Mouse (Mus musculus) MEL (cell line): ENCODE measurements at regions not wholly inside any gene's neighbourhood (a gene's known extent, or its start where the extent isn't known, plus 50 kb on each side); places are given as distances from the start of the nearest gene placed in this dataset.
A peak's percentile ranks its signal among the peaks of the same experiment; 100 is the strongest.

Experiments
- CTCF ChIP-seq, 3 experiments: IDR thresholded peaks in 2 of 3; conservative IDR thresholded peaks in 1 of 3; 2 replicates each; pipeline ENCODE4 v1.5.1; 2011 to 2012; ENCODE audit warnings: low read length in 3 of 3, low read depth in 2 of 3, mild to moderate bottlenecking in 2 of 3, improper control_type of control experiment in 1 of 3, inconsistent platforms in 1 of 3, mixed read lengths in 1 of 3, moderate library complexity in 1 of 3; ENCODE audit not compliant: control insufficient read depth in 1 of 3, insufficient read depth in 1 of 3, poor library complexity in 1 of 3, severe bottlenecking in 1 of 3
- ELF1 ChIP-seq: IDR thresholded peaks from 2 replicates; pipeline ENCODE4 v1.6.1; 2014; ENCODE audit warnings: low read depth, mild to moderate bottlenecking, inconsistent platforms, low read length, improper control_type of control experiment, moderate library complexity
- EP300 ChIP-seq, 2 experiments: IDR thresholded peaks; 2 replicates each; pipeline ENCODE4 v1.6.1; 2011; ENCODE audit warnings: improper control_type of control experiment in 2 of 2, low read length in 2 of 2, low read depth in 1 of 2, mild to moderate bottlenecking in 1 of 2
- GATA1 ChIP-seq: IDR thresholded peaks from 2 replicates; pipeline ENCODE4 v1.6.1; 2011; ENCODE audit warnings: low read depth, low read length, improper control_type of control experiment
- HCFC1 ChIP-seq: IDR thresholded peaks from 2 replicates; pipeline ENCODE4 v1.6.1; 2012; ENCODE audit warnings: low read depth, mild to moderate bottlenecking, inconsistent platforms, low read length, improper control_type of control experiment, moderate library complexity
- KAT2A ChIP-seq: conservative IDR thresholded peaks from 2 replicates; pipeline ENCODE4 v1.6.1; 2012; ENCODE audit warnings: low read depth, low read length, improper control_type of control experiment, inconsistent platforms
- MAX ChIP-seq: IDR thresholded peaks from 2 replicates; pipeline ENCODE4 v1.6.1; 2011; ENCODE audit warnings: low read length, improper control_type of control experiment
- MAZ ChIP-seq: IDR thresholded peaks from 2 replicates; pipeline ENCODE4 v1.6.1; 2012; ENCODE audit warnings: low read depth, mild to moderate bottlenecking, inconsistent platforms, low read length, improper control_type of control experiment
- NELFE ChIP-seq: IDR thresholded peaks from 2 replicates; pipeline ENCODE4 v1.6.1; 2011; ENCODE audit warnings: low read depth, low read length, improper control_type of control experiment
- POLR2A ChIP-seq, 2 experiments: IDR thresholded peaks; 2 replicates each; pipeline ENCODE4 v1.6.1; 2011 to 2012; ENCODE audit warnings: low read length in 2 of 2, mild to moderate bottlenecking in 2 of 2, control low read depth in 1 of 2, improper control_type of control experiment in 1 of 2, low read depth in 1 of 2, moderate library complexity in 1 of 2; ENCODE audit not compliant: control insufficient read depth in 1 of 2, insufficient read depth in 1 of 2, poor library complexity in 1 of 2
- POLR2AphosphoS5 ChIP-seq: IDR thresholded peaks from 2 replicates; pipeline ENCODE4 v1.6.1; 2012; ENCODE audit warnings: low read depth, borderline replicate concordance, mild to moderate bottlenecking, inconsistent platforms, low read length, moderate library complexity, mixed read lengths
- RAD21 ChIP-seq: IDR thresholded peaks from 2 replicates; pipeline ENCODE4 v1.6.1; 2011; ENCODE audit warnings: mild to moderate bottlenecking, low read depth, low read length, improper control_type of control experiment
- SIN3A ChIP-seq: IDR thresholded peaks from 2 replicates; pipeline ENCODE4 v1.6.1; 2012; ENCODE audit warnings: low read length, improper control_type of control experiment, inconsistent platforms
- USF2 ChIP-seq, 2 experiments: IDR thresholded peaks; 2 replicates each; pipeline ENCODE4 v1.6.1; 2011 to 2012; ENCODE audit warnings: improper control_type of control experiment in 2 of 2, low read length in 2 of 2, borderline replicate concordance in 1 of 2, inconsistent platforms in 1 of 2, low read depth in 1 of 2, mild to moderate bottlenecking in 1 of 2; ENCODE audit not compliant: insufficient read depth in 1 of 2

GRCm38 (mm10) chrX:131422811-131423210 is 1673.3 kb downstream of the Diaph2 start:
- TF ChIP-seq CTCF (IDR thresholded peaks at IDR 0.05 in 2 of 3, conservative IDR thresholded peaks at IDR 0.05 in 1 of 3; ENCODE audit: control insufficient read depth in 1 of 3, insufficient read depth in 1 of 3, low read depth in 2 of 3, low read length in 3 of 3, poor library complexity in 1 of 3, severe bottlenecking in 1 of 3) (no peak), GATA1 (peak; percentile 66), POLR2A (IDR thresholded peaks at IDR 0.05; ENCODE audit: control insufficient read depth in 1 of 2, insufficient read depth in 1 of 2, low read depth in 1 of 2, low read length in 2 of 2, poor library complexity in 1 of 2) (no peak), KAT2A (no peak), RAD21 (no peak), ELF1 (no peak), NELFE (no peak), POLR2AphosphoS5 (no peak), MAX (no peak), MAZ (no peak), EP300 (IDR thresholded peaks at IDR 0.05; ENCODE audit: low read depth in 1 of 2, low read length in 2 of 2) (peak; percentile 49 to 74; a peak in 3 of 4 replicates), USF2 (IDR thresholded peaks at IDR 0.05; ENCODE audit: borderline replicate concordance in 1 of 2, insufficient read depth in 1 of 2, low read depth in 1 of 2, low read length in 2 of 2) (no peak), SIN3A (no peak), HCFC1 (no peak)
